Mouse (Mus musculus) urinary bladder, postnatal 10 days (tissue): ENCODE data around the gene Tmprss7.

Experiments
- DNase-seq: peaks from one replicate; pipeline ENCODE4 v3.0.0; 2022; ENCODE audit warnings: low spot score

Tmprss7 gene

GRCm38 (mm10) chr16:45685295-45685694, 8.2 kb downstream of the Tmprss7 start:
- no peak for DNase-seq

GRCm38 (mm10) chr16:45684815-45685214, 8.6 kb downstream of the Tmprss7 start:
- peak; percentile 19 for DNase-seq

- DNase-seq, result no peak
Measured at GRCm38 (mm10) chr16:45676462-45676861, 17.0 kb downstream of the Tmprss7 start.

GRCm38 (mm10) chr16:45670005-45670404, 23.5 kb downstream of the Tmprss7 start:
- no peak for DNase-seq

- DNase-seq, result no peak
Measured at GRCm38 (mm10) chr16:45668178-45668577, 25.3 kb downstream of the Tmprss7 start.

- DNase-seq, result no peak
Measured at GRCm38 (mm10) chr16:45666136-45666535, 27.3 kb downstream of the Tmprss7 start.

GRCm38 (mm10) chr16:45662381-45662780, 31.1 kb downstream of the Tmprss7 start:
- no peak for DNase-seq

- no peak for DNase-seq
Measured at GRCm38 (mm10) chr16:45659596-45659995, 33.9 kb downstream of the Tmprss7 start.

GRCm38 (mm10) chr16:45658248-45658647, 35.2 kb downstream of the Tmprss7 start:
- no peak for DNase-seq

GRCm38 (mm10) chr16:45657574-45658159, 35.8 kb downstream of the Tmprss7 start:
- DNase-seq, result no peak

GRCm38 (mm10) chr16:45654465-45654864, 39.0 kb downstream of the Tmprss7 start:
- DNase-seq, result no peak

- no peak for DNase-seq
Measured at GRCm38 (mm10) chr16:45653934-45654332, 39.5 kb downstream of the Tmprss7 start, which contains the start of gene BC016579. BC016579 (minus strand) TSS chr16:45654068.

GRCm38 (mm10) chr16:45653009-45653933, 40.2 kb downstream of the Tmprss7 start:
- DNase-seq, result no peak

GRCm38 (mm10) chr16:45651497-45651896, 42.0 kb downstream of the Tmprss7 start:
- no peak for DNase-seq

GRCm38 (mm10) chr16:45644380-45644779, 49.1 kb downstream of the Tmprss7 start:
- DNase-seq, result no peak

GRCm38 (mm10) chr16:45643944-45644343, 49.5 kb downstream of the Tmprss7 start:
- no peak for DNase-seq

- DNase-seq, result no peak
Measured at GRCm38 (mm10) chr16:45641301-45641700, 52.2 kb downstream of the Tmprss7 start.

- DNase-seq, result no peak
Measured at GRCm38 (mm10) chr16:45640070-45640762, 53.2 kb downstream of the Tmprss7 start.

- DNase-seq, result no peak
Measured at GRCm38 (mm10) chr16:45635826-45636225, 57.6 kb downstream of the Tmprss7 start.

GRCm38 (mm10) chr16:45632420-45632819, 61.0 kb downstream of the Tmprss7 start:
- DNase-seq, result no peak

- peak; percentile 22 for DNase-seq
Measured at GRCm38 (mm10) chr16:45630347-45630960, 63.0 kb downstream of the Tmprss7 start.

GRCm38 (mm10) chr16:45629497-45630105, 63.9 kb downstream of the Tmprss7 start:
- no peak for DNase-seq
